Mouse (Mus musculus) forebrain, embryonic 15.5 days (tissue): ENCODE results near the gene Zfp512b. TPM values are rescaled to one million over a fixed set of nuclear protein-coding genes. Genes with fewer than 3 reads are reported as not detected.

Experiments
- ATAC-seq: fragments of 200-750 bp; cut with Nextera tagmentation; replicated peaks from 2 replicates; pipeline ENCODE4 v1.8.0; 2017; ENCODE audit warnings: mild to moderate bottlenecking, moderate TSS enrichment, moderate library complexity
- H3K27ac ChIP-seq: fragments of 300-500 bp; sonication (generic); replicated peaks from 2 replicates; pipeline ENCODE4 v1.5.1; 2015; ENCODE audit warnings: mild to moderate bottlenecking, inconsistent platforms
- H3K27me3 ChIP-seq: fragments of 300-500 bp; sonication (generic); 2 replicates; pipeline ENCODE4 v1.6.1; 2015; ENCODE audit warnings: inconsistent platforms
- H3K36me3 ChIP-seq: fragments of 300-500 bp; sonication (generic); 2 replicates; pipeline ENCODE4 v1.6.1; 2015; ENCODE audit warnings: mild to moderate bottlenecking, inconsistent platforms
- H3K4me1 ChIP-seq: fragments of 300-500 bp; sonication (generic); 2 replicates; pipeline ENCODE4 v1.6.1; 2015; ENCODE audit warnings: inconsistent platforms
- H3K4me2 ChIP-seq: fragments of 300-500 bp; sonication (generic); replicated peaks from 2 replicates; pipeline ENCODE4 v1.6.1; 2015; ENCODE audit warnings: mild to moderate bottlenecking, inconsistent platforms
- H3K4me3 ChIP-seq: fragments of 300-500 bp; sonication (generic); 2 replicates; pipeline ENCODE4 v1.5.1; 2015; ENCODE audit warnings: mild to moderate bottlenecking, inconsistent platforms
- H3K9ac ChIP-seq: fragments of 300-500 bp; sonication (generic); replicated peaks from 2 replicates; pipeline ENCODE4 v1.6.1; 2015; ENCODE audit warnings: mild to moderate bottlenecking, inconsistent platforms
- H3K9me3 ChIP-seq: fragments of 300-500 bp; sonication (generic); 2 replicates; pipeline ENCODE4 v1.6.1; 2016; ENCODE audit warnings: inconsistent platforms
- WGBS: fragments of 180-500 bp; shearing (Covaris S2); methylation state at CpG from one replicate; pipeline ENCODE4 v1.1.7; 2015; ENCODE audit warnings: mixed read lengths; 5-methylcytosine and 5-hydroxymethylcytosine counted together
- microRNA-seq: library from miRNA; unstranded; fragments of <30 nt; microRNA quantifications from one replicate; pipeline ENCODE4, GENCODE M21; 2016
- polyA plus RNA-seq: library from polyadenylated mRNA; unstranded; fragments of >200 nt; fragmentation: Nextera tagmentation; extraction: Ambion mirVana; gene quantifications from 2 replicates; pipeline ENCODE4 v1.2.1, GENCODE M21; 2015

Gene Zfp512b
- polyA plus RNA-seq, 1 experiment from 2014 or later: 76.5 TPM

DNA sequence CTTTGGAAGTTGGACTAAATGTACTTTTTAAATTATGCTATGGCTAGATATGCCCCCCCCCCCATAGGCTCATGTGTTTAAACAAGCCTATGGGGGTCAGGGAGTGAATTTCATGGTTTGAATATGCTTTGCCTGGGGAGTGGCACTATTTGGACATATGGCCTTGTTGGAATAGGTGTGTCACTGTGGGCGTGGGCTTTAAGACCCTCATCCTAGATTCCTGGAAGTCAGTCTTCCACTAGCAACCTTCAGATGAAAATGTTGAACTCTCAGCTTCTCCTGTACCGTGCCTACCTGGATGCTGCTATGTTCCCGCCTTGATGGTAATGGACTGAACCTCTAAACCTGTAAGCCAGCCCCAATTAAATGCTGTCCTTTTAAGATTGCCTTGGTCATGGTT is 60.0 kb downstream of the Zfp512b start:
- Histone ChIP-seq H3K36me3 (peaks cover 14% of the 10 kb centered on the region; the same call in 1 of the 2 replicates), H3K9ac (no peak overlapping the region), H3K4me3 (no peak overlapping the region), H3K27ac (no peak overlapping the region), H3K27me3 (no peaks in the 10 kb centered on the region), H3K4me1 (peaks cover 3% of the 10 kb centered on the region), H3K4me2 (no peak overlapping the region), H3K9me3 (peaks cover 7% of the 10 kb centered on the region; the same call in 1 of the 2 replicates)
- 97% methylated on average over 3 of the region's 3 CpGs for WGBS
- no peak for ATAC-seq

Small RNA genes lying within 50 kb of the gene (microRNA-seq; reads per million reads assigned to microRNA genes)
- gene Mir7006: not detected

Other genes starting within 250 kb of the Zfp512b start
- gene Zgpat, start 227.9 kb downstream of the Zfp512b start, polyA plus RNA-seq: 82.1 TPM in 2 replicates
- gene Arfrp1, start 227.4 kb downstream of the Zfp512b start, polyA plus RNA-seq: 98.3 and 98.4 TPM in 2 replicates
- gene Lime1, start 212.7 kb downstream of the Zfp512b start, polyA plus RNA-seq: 45.7 and 45.9 TPM in 2 replicates
- gene Zbtb46, start 133.4 kb downstream of the Zfp512b start, polyA plus RNA-seq: 9.5 and 10.7 TPM in 2 replicates
- gene Abhd16b, start 99.6 kb downstream of the Zfp512b start, polyA plus RNA-seq: not detected in 2 replicates
- gene Tpd52l2, start 95.7 kb downstream of the Zfp512b start, polyA plus RNA-seq: 133 and 141 TPM in 2 replicates
- 199 and 209 TPM in 2 replicates for gene Dnajc5, start 72.3 kb downstream of the Zfp512b start, polyA plus RNA-seq
- 61.0 and 63.8 TPM in 2 replicates for gene Uckl1, start 7.9 kb downstream of the Zfp512b start, polyA plus RNA-seq
- 72.1 and 75.4 TPM in 2 replicates for gene Prpf6, start 935 bp downstream of the Zfp512b start, polyA plus RNA-seq
- 110 and 112 TPM in 2 replicates for gene Samd10, start 6.4 kb upstream of the Zfp512b start, polyA plus RNA-seq
- gene Gm29797, start 64.2 kb upstream of the Zfp512b start, polyA plus RNA-seq: 0.26 TPM in 1 of 2 replicates, not detected in the other
- 12.9 and 14.7 TPM in 2 replicates for gene Sox18, start 78.8 kb upstream of the Zfp512b start, polyA plus RNA-seq
- 44.8 and 51.4 TPM in 2 replicates for gene Tcea2, start 87.5 kb upstream of the Zfp512b start, polyA plus RNA-seq
- gene Rgs19, start 101.2 kb upstream of the Zfp512b start, polyA plus RNA-seq: 49.1 and 49.7 TPM in 2 replicates
- gene Lkaaear1, start 105.6 kb upstream of the Zfp512b start, polyA plus RNA-seq: not detected in 2 replicates
- 47.6 and 54.1 TPM in 2 replicates for gene Oprl1, start 122.2 kb upstream of the Zfp512b start, polyA plus RNA-seq
- 26.7 and 30.7 TPM in 2 replicates for gene Myt1, start 170.5 kb upstream of the Zfp512b start, polyA plus RNA-seq
- gene Pcmtd2, start 245.1 kb upstream of the Zfp512b start, polyA plus RNA-seq: 45.8 and 48.3 TPM in 2 replicates